Mouse (Mus musculus): ENCODE data around the gene Ammecr1.

The Ammecr1 gene

DNA sequence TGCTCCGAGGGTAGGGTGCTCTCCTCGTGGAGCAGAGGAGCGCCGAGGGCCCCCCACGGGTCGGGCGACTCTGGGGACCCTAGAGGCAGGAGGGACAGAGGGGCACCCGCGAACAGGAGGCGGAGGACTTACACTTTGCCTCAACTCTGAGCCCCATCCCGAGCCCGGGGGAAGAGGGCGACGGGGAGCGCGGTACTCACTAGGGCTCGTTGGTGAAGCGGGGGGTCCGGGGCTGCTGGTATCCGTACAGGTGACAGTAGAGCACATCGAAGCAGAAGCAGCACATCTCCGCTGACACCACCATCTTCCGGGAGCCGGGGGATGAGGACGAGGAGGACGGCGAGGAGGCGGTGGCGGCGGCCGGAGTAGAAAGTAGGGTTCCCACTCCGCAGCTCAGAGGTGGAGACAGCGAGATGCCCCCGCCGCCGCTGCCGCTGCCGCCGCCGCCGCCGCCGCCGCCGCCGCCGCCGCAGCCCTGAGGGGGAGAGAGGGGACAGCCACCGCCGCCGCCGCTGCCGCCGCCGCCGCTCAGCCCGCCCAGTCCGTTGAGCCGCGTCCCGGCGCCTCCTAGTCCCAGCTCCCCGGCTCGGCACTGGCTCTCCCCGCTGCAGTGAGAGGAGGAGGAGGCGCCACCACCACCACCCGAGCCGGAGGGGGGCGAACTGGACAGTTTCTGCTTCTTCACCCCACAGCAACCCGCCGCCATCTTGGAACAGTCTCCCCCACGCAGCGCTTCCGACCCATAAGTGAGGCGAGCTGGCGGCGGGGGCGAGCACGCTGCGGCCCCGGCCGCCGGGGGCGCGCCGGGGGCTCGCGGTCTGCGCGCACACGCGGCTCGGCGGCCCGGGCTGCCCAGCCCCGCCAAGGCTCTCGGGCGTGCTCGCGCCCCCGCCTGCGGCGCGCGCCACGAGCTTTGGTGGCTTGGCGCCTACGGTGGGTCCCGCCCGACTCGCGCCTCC lies at the start of gene Ammecr1:
Ammecr1 (minus strand) TSS at position 721 of the 959 bp plus-strand sequence.
- DNase-seq (ENCODE audit: low read depth, low spot score), result peak; percentile 59

DNA sequence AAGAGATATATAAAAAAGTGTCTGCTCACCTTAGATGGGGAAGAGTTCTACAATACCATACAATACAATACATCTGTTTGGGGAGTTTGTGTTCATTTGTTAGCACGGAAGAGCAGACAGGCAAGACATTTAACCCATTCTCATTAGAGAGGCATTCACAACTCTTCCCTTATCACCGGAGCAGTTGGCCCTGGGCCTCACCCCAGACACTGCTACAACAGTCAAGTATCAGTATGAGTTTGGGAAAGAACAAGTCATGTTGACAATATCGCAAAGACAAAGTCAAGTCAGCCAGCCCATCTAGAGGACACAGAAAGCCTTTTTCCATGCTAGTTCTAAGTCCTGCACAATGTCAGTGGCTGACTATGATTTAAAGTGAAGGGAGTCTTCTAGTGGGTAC lies 47.6 kb upstream of the Ammecr1 start:
- no peak for DNase-seq (ENCODE audit: low read depth, low spot score)

DNA sequence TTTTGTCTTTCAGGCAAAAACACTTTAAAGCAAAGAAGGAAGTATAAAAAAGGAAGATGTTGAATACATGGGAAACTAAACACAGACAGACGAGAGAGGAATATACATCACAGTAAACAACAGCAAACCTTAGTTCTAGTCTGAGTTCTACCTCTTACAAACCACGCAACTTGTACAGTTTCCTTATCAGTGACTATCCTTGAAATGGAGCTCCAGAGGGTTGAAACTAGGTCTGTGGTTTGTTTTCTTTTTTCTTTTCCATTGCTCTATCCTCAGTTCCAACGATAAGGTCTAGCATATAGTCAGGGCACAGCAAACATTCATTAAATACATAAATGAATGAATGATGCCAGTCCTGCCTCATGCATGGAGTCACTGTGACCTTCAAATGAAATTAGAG lies 45.8 kb upstream of the Ammecr1 start:
- no peak for DNase-seq (ENCODE audit: low read depth, low spot score)

DNA sequence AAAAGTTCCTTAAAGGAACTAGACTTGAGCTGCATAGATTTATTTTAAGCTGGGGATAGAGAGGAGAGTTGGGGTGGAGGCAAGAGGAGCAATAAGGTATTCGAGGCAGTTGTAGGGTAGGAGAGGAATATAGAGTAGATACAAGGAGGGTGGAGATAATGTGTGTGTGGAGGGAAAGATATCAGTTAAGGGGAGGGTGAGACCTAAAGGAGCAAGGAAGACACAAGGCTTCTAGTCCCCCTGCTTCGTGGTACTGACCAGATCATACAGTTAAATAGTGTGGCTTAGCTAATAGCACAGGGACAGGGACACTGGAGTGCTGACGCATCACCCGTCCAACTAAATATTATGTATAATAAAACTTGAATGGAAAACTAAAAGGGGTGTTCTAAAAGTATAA lies 45.3 kb upstream of the Ammecr1 start:
- DNase-seq (ENCODE audit: low read depth, low spot score), result no peak

DNA sequence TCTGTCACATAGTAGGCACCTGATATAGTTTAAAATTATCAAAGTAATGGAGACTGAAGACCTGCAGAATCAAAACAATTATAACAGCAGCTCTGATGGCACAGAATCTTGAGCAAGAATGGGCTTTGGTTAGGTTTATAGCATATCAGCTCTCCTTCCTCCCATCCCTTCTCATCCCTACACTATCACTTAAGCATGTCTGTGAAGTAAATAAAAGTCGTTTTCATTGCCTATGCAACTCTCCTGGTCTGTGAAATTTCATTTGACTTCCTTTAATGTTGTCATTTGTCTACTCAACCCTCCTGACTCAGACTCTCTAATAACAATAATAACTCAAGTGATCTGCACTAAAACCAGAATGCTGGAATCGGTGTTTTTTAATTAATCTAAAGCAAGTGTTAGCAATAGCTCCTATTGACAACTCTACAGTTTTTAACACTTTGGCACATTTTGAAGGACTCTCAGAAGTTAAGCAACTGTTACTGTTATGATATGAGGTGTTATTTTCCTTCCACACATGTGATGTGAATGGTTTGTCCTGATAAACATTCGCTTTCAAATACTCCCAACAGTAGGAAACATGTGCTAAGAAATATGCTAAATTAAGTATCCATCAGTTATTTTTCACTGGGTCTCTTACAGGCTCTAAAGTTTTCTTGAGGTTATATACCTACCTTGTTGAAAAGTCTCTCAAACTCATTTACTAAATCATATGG lies 37.8 kb upstream of the Ammecr1 start:
- no peak for DNase-seq (ENCODE audit: low read depth, low spot score)

DNA sequence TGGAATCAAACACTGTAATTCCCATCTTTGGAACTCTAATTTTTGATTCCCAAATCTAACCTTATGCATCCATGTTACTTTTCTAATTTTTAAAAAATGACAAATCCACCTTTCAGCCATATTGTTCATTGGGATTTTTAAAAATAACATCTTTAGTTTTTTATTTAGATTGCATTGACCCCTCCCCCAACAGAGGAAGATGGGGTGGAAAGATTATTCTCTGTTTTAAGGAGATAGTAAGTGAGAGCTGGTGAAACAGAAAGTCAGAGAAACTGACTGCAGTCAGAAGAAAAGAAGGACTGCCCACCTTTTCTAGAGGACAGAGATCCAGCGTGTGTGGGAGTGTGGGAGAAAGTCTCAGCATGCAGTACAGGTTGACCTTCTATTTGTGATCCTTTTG lies 30.7 kb upstream of the Ammecr1 start:
- no peak for DNase-seq (ENCODE audit: low read depth, low spot score)

DNA sequence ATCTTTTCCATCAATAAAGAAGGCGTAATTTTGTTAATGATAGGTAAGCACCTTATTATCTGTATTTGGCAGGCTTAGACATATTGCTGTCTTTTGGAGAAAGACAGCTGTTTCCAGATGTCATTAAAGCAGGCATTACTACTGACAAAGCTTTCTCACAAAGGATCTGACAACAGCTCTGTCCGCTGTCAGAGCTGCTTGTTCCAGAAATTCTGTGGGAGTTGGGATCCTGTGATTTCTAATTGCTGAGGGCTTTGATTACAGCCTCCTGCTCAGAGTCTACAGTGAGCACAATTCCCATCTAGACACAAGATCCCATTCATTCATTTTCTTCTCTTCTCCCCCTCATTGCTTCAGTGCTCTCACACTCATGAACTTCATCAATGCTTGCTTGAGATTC lies 28.0 kb upstream of the Ammecr1 start:
- no peak for DNase-seq (ENCODE audit: low read depth, low spot score)

DNA sequence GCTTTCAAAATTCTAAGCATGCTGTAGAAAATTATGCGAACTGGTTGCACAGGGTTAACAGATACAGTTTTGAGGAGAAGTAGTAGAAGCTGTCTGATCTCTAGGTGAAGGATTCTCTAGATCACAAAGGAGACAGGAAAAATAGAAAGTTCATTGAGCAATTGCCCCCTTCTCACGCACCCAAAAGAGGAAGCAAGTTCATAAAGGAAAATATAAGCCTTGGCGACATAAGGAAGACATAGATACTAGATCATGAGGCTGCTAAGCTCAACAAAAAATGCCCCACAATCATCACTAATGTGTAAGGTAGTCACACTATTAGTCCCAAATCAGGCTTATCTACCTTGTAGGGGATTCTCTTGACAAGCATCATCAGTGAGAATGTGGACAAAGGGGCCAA lies 17.6 kb upstream of the Ammecr1 start:
- no peak for DNase-seq (ENCODE audit: low read depth, low spot score)

DNA sequence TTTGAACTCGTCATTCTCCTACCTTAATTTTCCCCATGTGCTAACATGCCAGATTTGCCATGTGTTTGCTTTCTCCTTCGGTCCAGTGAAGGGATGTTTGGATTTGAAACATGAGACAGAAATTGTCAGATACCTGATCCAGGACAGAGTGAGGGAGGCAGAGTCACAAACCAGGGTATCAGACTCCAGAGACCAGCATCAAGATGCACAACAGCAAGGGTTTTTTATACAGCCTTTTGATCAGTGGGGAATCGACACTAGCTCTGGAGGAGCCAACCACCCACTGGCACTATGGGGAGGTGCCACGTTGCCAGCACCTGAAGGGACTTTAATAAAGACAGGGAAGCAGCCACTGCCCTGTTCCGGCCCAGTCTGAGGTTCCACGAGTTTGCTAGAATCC lies 17.1 kb upstream of the Ammecr1 start:
- no peak for DNase-seq (ENCODE audit: low read depth, low spot score)

DNA sequence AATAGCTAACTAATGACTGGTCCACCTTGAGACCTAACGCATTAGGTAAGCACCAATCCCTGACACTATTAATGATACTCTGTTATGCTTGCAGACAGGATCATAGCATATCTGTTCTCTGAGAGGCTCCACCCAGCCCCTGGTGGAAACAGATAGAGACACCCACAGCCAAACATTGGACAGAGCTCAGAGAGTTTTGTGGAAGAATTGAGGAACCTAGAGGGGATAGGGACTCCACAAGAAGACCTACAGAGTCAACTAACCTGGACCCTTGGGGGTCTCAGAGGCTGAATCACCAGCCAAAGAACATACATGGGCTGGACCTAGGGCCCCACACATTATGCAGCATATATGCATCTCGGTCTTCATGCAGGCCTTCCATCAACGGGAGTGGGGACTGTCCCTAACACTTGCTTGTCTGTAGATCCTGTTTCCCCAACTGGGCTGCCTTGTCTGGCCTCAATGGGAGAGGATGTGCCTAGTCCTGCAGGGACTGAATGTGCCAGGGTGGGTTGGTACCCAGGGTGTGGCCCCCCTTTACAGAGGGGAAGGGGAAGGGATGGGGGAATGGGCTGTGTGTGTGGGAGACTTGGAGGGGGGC lies 15.1 kb upstream of the Ammecr1 start:
- DNase-seq (ENCODE audit: low read depth, low spot score), result no peak

DNA sequence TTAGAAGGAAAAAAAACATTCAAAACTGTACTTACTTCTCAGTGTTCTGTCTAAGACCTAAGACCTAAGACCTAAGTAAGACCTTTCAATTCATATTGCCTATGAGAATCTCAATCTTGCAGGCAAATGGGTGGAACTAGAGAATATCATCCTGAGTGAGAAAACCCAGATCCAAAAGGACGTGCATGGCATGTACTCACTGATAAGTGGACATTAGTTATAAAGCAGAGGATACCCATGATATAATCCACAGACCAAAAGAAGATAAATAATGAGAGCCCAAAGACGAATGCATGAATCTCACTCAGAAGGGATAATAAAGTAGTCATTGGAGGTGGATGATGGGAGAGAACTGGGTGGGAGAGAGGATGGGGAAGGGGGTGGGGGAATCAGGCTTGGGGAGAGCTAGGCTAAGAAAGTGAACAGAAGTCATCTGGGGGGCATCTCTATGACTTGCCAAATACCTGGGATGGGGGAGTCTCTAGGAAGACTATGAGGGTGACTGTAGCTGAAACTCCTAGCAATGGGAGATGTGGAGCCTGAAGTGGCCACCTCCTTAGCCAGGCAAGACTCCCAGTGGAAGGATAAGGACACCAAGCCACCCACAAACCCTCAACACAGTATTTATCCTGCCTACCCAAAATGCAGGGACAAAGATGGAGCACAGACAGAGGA lies 14.5 kb upstream of the Ammecr1 start:
- no peak for DNase-seq (ENCODE audit: low read depth, low spot score)

DNA sequence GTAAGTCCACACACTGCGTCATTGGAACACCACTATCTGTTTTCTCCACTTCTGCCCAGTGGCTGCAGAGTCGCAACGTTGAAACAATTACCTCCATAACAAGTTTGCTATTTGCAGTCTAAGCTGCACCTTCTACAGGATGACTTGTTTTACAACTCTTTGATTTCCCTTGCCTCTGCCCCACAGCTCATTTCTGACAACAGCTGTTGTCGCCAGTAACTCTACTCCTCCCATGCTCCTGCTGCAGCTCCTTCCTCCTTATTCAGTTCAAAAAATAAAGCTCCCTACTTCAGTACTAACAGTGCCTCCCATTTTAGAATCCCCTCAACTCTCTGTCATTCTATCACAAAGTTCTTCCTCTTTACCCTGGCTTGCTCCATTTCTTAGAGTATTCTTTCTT lies 12.7 kb upstream of the Ammecr1 start:
- DNase-seq (ENCODE audit: low read depth, low spot score), result no peak

DNA sequence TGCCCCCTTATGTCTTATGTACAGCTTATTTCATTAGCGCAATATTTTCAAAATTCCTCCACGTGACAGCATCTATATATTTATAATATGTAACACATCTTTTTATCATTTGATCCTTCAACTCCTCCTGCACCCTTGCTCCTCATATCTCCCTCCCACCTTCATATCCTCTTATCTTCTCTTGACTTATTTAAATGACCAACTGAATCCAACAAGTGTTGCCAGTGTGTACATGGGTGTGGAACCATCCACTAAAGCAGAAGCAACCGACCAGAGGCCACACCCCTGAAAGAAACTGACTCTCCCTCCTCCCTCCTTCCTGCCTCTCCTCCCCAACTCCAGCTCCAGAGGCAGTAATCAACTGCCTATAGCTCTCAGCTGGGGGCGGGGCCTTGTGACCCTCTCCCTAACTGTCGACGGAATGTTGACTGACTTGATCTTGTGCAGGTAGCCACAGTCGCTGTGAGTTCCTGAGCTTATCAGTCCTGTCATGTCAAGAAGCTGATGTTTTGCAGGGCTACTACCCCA lies 6.0 kb upstream of the Ammecr1 start:
- no peak for DNase-seq (ENCODE audit: low read depth, low spot score)

DNA sequence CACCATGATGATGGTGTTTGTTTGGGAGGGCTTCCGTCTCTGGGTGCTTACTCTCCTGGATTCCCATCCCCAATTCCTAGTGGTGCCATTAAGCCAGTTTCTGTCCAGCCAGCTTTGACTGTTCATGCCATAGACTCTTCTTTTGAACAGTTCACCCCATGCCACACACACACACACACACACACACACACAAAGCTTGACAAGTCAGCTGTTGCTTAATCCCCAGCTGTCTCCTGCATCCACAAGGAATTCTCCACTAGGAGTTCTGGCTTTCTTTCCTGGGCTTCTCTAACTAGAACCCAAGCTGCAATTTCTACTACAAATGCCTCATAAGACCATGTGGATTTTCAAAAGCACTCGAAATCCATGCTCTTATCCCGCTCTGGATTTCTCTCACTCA lies 5.2 kb upstream of the Ammecr1 start:
- no peak for DNase-seq (ENCODE audit: low read depth, low spot score)

DNA sequence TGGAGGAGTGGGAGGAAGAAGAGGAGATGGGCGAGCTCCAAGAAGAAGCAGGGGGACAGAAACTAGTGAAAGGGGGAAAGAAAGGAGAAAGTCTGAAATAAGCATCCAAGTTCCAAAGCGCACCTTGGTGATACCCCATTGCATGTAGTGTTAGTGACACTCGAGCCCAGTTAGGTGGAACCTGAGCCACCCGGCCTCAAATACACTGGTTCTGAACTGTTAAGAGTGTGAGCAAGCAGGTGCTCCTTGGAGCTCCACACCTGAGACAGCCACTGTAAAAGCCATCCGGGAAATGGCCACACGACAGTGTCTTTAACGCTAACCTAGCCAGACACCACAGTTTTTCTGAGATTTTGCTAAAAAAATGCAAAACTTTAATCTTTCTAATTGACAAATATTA lies 539 bp upstream of the Ammecr1 start:
- no peak for DNase-seq (ENCODE audit: low read depth, low spot score)

DNA sequence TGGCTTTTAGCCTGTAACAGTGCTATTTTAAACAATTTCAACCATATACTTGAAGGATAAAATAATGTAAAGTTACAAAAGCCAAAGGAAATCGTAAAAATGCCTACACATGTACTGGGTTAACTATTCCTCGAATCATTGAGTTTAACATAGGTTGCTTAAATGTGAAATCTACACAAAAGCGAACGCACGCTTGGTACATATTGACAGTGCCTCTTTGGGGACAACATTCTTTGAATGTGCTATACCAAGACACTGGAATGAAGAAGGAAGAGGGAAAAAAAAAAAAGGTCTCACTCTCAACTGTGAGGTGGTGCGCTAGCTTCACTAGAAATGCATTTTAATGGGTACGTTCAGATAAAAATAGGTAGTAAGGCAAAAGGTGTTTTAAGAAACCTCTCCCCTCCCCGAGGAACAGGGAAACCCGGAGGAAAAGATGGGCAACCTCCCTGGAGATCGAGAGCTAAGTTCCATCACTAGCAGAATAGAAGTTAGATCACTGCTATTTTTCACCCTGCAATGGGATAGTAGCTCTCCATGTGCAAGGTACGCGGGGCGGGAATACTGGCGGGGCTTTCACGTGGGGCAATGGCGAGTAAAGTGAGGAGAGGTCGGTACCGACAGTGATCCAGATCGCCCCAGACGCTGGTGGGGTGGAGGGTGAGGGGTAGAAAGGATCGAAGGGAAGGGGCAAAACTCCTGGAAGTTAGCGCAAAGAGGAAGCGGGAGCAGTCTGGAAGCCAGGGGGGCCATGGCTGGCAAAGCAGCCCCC lies 1.1 kb downstream of the Ammecr1 start:
- no peak for DNase-seq (ENCODE audit: low read depth, low spot score)

DNA sequence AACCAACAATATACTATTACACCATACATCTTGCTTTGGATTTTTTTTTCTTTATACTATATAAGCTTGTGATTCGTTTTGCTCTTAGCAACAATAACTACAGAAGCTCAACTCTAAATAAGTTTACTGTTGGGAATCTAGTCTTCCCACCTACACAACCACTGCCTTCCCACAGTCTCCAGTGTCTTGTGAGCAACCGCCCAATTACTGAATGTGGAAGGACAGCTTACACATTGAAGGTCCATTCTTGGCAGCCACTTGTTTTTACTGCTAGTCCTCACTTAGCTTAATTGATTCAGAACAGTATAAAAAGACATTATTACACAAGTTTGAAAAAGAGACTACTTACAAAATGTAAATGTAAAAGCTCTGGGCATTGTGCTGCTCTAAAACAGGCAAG lies 6.1 kb downstream of the Ammecr1 start:
- no peak for DNase-seq (ENCODE audit: low read depth, low spot score)

DNA sequence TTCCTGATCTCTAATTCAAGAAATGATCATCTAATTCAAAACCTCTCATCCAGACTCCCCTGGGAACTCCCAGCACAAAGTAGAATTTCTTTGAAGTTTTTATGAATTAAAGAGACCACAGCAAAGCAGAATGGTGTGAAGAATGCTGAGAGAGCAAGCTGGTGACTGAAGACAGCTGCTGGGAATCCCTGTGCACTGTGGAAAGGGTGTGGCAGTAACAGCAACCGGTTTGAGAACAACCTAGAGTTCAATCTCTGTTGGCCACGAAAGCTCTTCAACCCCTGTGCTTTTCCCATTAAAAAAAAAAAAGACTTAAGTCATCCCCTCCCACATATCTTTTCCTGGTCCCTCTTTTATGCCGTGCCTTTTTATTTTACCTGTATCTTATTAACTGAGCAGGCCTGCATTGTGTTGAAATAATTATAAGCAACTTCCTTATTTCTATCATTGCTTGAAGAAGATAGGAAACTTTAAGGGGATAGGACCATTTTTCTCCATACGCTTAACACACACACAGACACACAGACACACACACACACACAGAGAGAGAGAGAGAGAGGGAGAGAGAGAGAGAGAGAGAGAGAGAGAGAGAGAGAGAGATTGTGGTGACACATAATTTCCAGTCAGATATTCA lies 6.7 kb downstream of the Ammecr1 start:
- DNase-seq (ENCODE audit: low read depth, low spot score), result no peak

DNA sequence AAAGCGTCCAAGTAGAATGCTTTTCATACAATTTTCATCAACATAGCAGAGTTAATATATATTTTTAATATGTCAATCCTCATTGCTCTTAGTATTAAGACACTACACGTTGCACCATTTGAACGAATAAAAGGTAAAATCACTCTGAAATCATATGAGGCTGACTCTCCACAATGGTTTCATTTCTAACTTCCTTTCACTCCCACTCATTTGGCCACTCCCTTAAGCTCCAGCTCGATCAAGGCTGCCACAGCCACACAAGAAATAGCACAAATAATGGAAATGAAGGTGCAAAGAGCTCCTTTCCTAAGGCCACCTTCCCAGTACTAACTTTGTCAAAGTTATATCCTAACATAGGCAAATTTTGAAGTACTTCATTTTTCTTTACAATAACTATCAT lies 38.1 kb downstream of the Ammecr1 start:
- no peak for DNase-seq (ENCODE audit: low read depth, low spot score)

DNA sequence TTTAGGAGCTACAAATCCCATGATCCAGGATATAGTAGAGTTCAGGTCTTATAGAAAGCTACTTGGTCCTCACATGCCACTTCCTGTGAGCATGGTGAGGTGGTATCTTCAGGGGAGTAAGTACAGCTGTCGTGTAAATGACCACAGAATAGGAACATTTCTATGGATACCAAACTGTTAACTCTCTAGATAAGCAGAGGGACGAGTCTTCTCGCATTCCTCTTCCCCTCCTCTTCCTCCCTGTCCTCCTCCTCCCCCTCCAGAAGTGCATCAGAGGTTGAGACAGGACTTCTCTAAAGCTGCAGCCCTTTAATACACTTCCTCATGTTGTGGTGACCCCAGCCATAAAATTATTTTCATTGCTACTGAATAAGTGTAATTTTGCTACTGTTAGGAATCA lies 49.1 kb downstream of the Ammecr1 start:
- DNase-seq (ENCODE audit: low read depth, low spot score), result no peak

DNA sequence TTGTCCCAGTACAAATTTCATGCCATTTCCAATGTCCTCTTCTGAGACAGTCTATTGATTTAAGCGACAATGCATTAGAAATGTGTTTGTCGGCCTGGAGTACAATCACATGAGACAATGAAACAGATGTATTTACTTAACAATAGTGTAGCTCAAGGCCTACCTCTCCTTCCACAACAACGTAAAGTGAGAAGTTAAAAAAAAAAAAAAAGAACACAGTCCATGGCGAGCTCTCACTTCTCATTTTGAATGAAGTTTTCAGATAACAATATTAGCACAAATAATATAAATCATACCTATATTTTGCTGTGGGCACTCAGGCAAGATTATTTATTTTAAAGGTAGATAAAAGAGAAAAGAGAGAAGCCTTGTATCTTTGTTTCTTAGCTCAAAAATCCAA lies 49.8 kb downstream of the Ammecr1 start:
- DNase-seq (ENCODE audit: low read depth, low spot score), result no peak

Data from embryo, embryonic 11.5 days (tissue).